Mouse (Mus musculus) G1E-ER4 (cell line): ENCODE measurements around the gene Sh2d3c. TPM values are rescaled to one million over a fixed set of nuclear protein-coding genes. Genes with fewer than 3 reads are reported as not detected.

ENCODE experiments used
- GATA1 ChIP-seq: IDR thresholded peaks from one replicate; pipeline ENCODE4 v1.8.0; 2012; ENCODE audit warnings: low read length, inconsistent platforms
- polyA plus RNA-seq: library from polyadenylated mRNA; stranded (reverse); fragments of >175 nt; gene quantifications from 2 replicates; pipeline ENCODE4 v1.2.3, GENCODE M21; 2012

The Sh2d3c gene
- not detected in 2 replicates for polyA plus RNA-seq

- no peak for TF ChIP-seq GATA1
Observed at GRCm38 (mm10) chr2:32720681-32721229, at the start of gene Sh2d3c. TSS of gene Sh2d3c (plus strand) at chr2:32721055.

GRCm38 (mm10) chr2:32671147-32671546 lies 49.7 kb upstream of the Sh2d3c start:
- no peak for TF ChIP-seq GATA1

GRCm38 (mm10) chr2:32671907-32672595 lies 48.8 kb upstream of the Sh2d3c start:
- TF ChIP-seq GATA1 = no peak

- no peak for TF ChIP-seq GATA1
Observed at GRCm38 (mm10) chr2:32673176-32673917, 47.5 kb upstream of the Sh2d3c start.

GRCm38 (mm10) chr2:32676821-32677220 lies 44.0 kb upstream of the Sh2d3c start:
- TF ChIP-seq GATA1 = no peak

- TF ChIP-seq GATA1 = no peak
Observed at GRCm38 (mm10) chr2:32677683-32678082, 43.2 kb upstream of the Sh2d3c start.

GRCm38 (mm10) chr2:32680051-32680451 lies 40.8 kb upstream of the Sh2d3c start:
- no peak for TF ChIP-seq GATA1

- TF ChIP-seq GATA1 = no peak
Observed at GRCm38 (mm10) chr2:32680961-32681650, 39.7 kb upstream of the Sh2d3c start.

GRCm38 (mm10) chr2:32681754-32682153 lies 39.1 kb upstream of the Sh2d3c start:
- no peak for TF ChIP-seq GATA1

GRCm38 (mm10) chr2:32682721-32683417 lies 38.0 kb upstream of the Sh2d3c start:
- TF ChIP-seq GATA1 = no peak

- no peak for TF ChIP-seq GATA1
Observed at GRCm38 (mm10) chr2:32683701-32684100, 37.2 kb upstream of the Sh2d3c start.

- TF ChIP-seq GATA1 = no peak
Observed at GRCm38 (mm10) chr2:32684681-32685428, 36.0 kb upstream of the Sh2d3c start.

- TF ChIP-seq GATA1 = no peak
Observed at GRCm38 (mm10) chr2:32685807-32686206, 35.0 kb upstream of the Sh2d3c start.

GRCm38 (mm10) chr2:32686640-32687039 lies 34.2 kb upstream of the Sh2d3c start:
- TF ChIP-seq GATA1 = no peak

GRCm38 (mm10) chr2:32687562-32687961 lies 33.3 kb upstream of the Sh2d3c start:
- TF ChIP-seq GATA1 = no peak
